Mouse (Mus musculus): ENCODE results near the gene 4930452B06Rik. TPM values are rescaled to one million over a fixed set of nuclear protein-coding genes. Genes with fewer than 3 reads are reported as not detected.

Gene 4930452B06Rik
- total and polyA plus RNA-seq, 2 experiments from 2014 or later = 9.5 to 10.2 TPM

- ATAC-seq (ENCODE audit: low FRiP score) (no peak), DNase-seq (ENCODE audit: low spot score) (no peak)
- no peak for TF ChIP-seq CTCF (IDR thresholded peaks at IDR 0.05)
- Histone ChIP-seq H3K4me3 (ENCODE audit: low read depth, low read length) (no peak overlapping the region), H3K36me3 (ENCODE audit: insufficient read depth, low read length) (no peaks in the 10 kb centered on the region), H3K27ac (ENCODE audit: low read depth, low read length) (no peak overlapping the region), H3K4me1 (ENCODE audit: insufficient read depth, low read length) (no peaks in the 10 kb centered on the region), H3K27me3 (ENCODE audit: insufficient read depth, low read length) (no peaks in the 10 kb centered on the region), H3K4me2 (ENCODE audit: low read depth, low read length, poor library complexity, severe bottlenecking) (no peak overlapping the region), H3K9ac (replicated peaks; ENCODE audit: low read length, poor library complexity, severe bottlenecking) (no peak overlapping the region), H3K9me3 (ENCODE audit: low read length) (no peaks in the 10 kb centered on the region)
These were observed 5.7 kb downstream of the 4930452B06Rik start for GRCm38 (mm10) chr14:8660359-8660758.

DNA sequence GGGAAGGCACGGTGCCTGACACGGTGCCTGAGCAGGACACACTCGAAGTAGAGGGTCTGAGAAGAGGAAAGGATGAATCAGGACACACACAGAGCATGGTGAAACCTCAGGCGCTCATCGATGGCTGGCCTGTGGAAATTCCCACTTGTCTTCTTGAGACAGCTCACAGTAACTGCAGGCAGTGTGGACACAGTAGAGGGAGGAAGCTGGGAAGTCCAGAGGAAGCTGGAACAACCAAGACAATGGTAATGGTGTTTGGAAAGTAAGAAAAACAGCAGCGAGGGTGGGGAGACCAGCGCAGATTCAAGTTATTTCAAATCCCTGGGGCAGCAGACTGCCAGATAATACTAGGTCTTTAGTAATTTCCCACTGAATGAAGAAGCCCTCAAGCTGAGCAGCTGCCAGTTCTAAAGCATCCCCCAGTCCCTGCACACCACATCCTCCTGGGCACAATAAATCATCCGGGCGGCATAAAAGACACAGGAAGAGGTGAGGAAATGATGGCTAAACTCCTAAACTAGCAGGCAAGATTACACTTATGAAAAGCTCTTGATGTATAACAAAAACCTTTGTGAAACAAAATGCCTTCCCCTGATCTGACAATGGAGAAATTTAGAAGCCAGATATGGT is 24.3 kb downstream of the 4930452B06Rik start:
- no peaks in the 10 kb centered on the region for H3K9me3 ChIP-seq (ENCODE audit: low read length)
- H3K9ac ChIP-seq (replicated peaks; ENCODE audit: low read length, poor library complexity, severe bottlenecking) = no peak overlapping the region
- no peak overlapping the region for H3K27ac ChIP-seq (ENCODE audit: low read depth, low read length)
- no peak overlapping the region for H3K4me2 ChIP-seq (ENCODE audit: low read depth, low read length, poor library complexity, severe bottlenecking)
- ATAC-seq (ENCODE audit: low FRiP score) (no peak), DNase-seq (ENCODE audit: low spot score) (no peak)
- WGBS = 68% methylated on average over 9 of the region's 9 CpGs
- H3K27me3 ChIP-seq (ENCODE audit: insufficient read depth, low read length) = no peaks in the 10 kb centered on the region
- no peaks in the 10 kb centered on the region for H3K36me3 ChIP-seq (ENCODE audit: insufficient read depth, low read length)
- no peak for TF ChIP-seq CTCF (IDR thresholded peaks at IDR 0.05)
- 0 out of 2 replicates have a peak, but pooled peaks cover 3% of the 10 kb centered on the region for H3K4me1 ChIP-seq (ENCODE audit: insufficient read depth, low read length)
- no peak overlapping the region for H3K4me3 ChIP-seq (ENCODE audit: low read depth, low read length)

DNA sequence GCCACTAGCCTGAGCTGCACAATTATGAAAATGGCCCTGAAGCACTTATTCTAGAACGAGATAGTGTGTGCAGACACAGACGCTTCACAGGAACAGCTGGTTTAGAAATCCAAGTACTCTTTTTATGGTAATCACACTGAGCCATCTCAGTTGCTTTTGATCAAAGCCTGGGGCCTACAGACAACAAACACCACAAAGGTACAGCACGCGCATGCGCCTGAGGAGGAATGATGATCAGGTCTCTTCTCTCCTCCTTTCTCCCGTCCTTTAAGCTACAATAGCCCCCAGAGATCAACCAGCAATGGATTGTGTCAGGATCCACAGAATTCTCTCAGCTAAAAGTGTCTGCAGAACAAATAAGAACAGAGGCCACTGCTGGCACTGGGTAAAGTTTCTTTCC is 33.8 kb downstream of the 4930452B06Rik start:
- H3K4me1 ChIP-seq (ENCODE audit: insufficient read depth, low read length) = no peaks in the 10 kb centered on the region
- whole genome bisulfite sequencing = 73% methylated on average over 6 of the region's 6 CpGs
- no peak for ATAC-seq (ENCODE audit: low FRiP score)

DNA sequence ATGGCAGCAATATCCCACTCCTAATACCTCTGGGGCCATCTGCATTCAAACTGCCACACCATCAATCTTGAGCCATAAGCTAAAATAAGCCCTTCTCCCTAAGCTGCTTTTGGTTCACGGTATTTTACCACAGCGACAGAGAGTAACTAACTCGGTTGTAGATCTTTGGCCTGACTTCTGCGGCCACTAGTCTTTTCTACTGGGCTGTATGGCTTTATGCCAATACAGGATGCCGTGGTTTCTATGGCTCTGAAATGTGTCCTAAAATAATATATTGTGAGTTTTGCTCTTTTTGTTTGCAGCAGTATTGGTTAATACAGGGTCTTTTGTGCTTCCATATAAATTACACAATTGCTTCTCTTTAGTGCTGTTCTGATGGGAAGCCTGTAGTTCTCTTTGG is 37.6 kb downstream of the 4930452B06Rik start:
- Histone ChIP-seq H3K4me2 (ENCODE audit: low read depth, low read length, poor library complexity, severe bottlenecking) (no peak overlapping the region), H3K27me3 (ENCODE audit: insufficient read depth, low read length) (no peaks in the 10 kb centered on the region), H3K4me1 (ENCODE audit: insufficient read depth, low read length) (no peaks in the 10 kb centered on the region), H3K9me3 (ENCODE audit: low read length) (no peaks in the 10 kb centered on the region), H3K4me3 (ENCODE audit: low read depth, low read length) (no peak overlapping the region), H3K36me3 (ENCODE audit: insufficient read depth, low read length) (no peaks in the 10 kb centered on the region), H3K9ac (replicated peaks; ENCODE audit: low read length, poor library complexity, severe bottlenecking) (no peak overlapping the region), H3K27ac (ENCODE audit: low read depth, low read length) (no peak overlapping the region)
- no peak for TF ChIP-seq CTCF (IDR thresholded peaks at IDR 0.05)
- ATAC-seq (ENCODE audit: low FRiP score) (no peak), DNase-seq (ENCODE audit: low spot score) (no peak)
- WGBS = 86% methylated on average over 5 of the region's 5 CpGs

More for the DNA sequence above, 33.8 kb downstream of the 4930452B06Rik start:
- Histone ChIP-seq H3K9me3 (ENCODE audit: low read length) (no peaks in the 10 kb centered on the region), H3K27ac (ENCODE audit: low read depth, low read length) (no peak overlapping the region), H3K4me2 (ENCODE audit: low read depth, low read length, poor library complexity, severe bottlenecking) (no peak overlapping the region), H3K27me3 (ENCODE audit: insufficient read depth, low read length) (no peaks in the 10 kb centered on the region), H3K9ac (replicated peaks; ENCODE audit: low read length, poor library complexity, severe bottlenecking) (no peak overlapping the region), H3K36me3 (ENCODE audit: insufficient read depth, low read length) (no peaks in the 10 kb centered on the region), H3K4me3 (ENCODE audit: low read depth, low read length) (no peak overlapping the region)
- no peak for DNase-seq (ENCODE audit: low spot score)
- no peak for TF ChIP-seq CTCF (IDR thresholded peaks at IDR 0.05)

DNA sequence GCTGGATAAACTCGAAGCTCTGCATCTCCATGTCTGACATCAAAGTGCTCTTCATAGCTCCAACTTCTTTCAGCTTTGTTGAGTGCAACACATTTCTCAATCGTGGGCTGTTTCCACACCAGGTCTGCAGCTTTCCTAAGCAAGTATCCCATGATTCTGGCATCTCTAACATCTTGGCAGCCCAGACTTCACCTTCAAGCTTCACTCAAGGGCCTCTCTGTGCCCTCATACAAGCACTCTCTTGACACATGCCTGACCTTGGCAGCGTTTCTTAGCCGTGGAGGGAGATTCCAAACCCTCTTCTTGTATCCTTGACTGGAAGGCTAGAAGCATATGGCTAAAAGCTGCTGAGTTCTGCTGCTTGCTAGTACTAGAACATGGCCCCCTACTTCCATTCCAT is 38.6 kb downstream of the 4930452B06Rik start:
- 89% methylated on average over 4 of the region's 4 CpGs for WGBS

DNA sequence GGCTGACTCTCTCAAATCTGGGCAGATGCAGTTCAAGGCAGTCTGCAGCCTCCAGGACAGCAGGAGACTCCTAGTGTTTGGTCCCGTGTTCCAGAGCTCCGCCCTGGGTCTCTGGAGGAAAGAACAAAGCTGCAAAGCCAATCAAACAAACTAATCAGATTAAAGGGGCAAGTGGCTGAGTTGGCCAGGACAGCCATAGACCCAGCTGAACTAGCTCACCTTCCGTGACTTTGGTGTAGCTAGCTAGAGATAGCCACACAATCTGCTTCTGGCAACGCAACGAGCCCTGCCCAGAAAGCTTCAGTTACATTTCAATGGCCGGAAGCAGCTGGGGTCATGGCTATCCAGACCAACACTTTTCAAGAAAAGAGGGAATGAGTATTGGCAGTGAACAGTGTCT is 44.9 kb downstream of the 4930452B06Rik start:
- DNase-seq (ENCODE audit: low spot score) (no peak), ATAC-seq (ENCODE audit: low FRiP score) (no peak)
- Histone ChIP-seq H3K27me3 (ENCODE audit: insufficient read depth, low read length) (no peaks in the 10 kb centered on the region), H3K4me3 (ENCODE audit: low read depth, low read length) (no peak overlapping the region), H3K36me3 (ENCODE audit: insufficient read depth, low read length) (no peaks in the 10 kb centered on the region), H3K27ac (ENCODE audit: low read depth, low read length) (no peak overlapping the region), H3K9me3 (ENCODE audit: low read length) (no peaks in the 10 kb centered on the region), H3K4me2 (ENCODE audit: low read depth, low read length, poor library complexity, severe bottlenecking) (no peak overlapping the region), H3K9ac (replicated peaks; ENCODE audit: low read length, poor library complexity, severe bottlenecking) (no peak overlapping the region), H3K4me1 (ENCODE audit: insufficient read depth, low read length) (no peaks in the 10 kb centered on the region)
- no peak for TF ChIP-seq CTCF (IDR thresholded peaks at IDR 0.05)
- WGBS = 49% methylated on average over 6 of the region's 6 CpGs

More for the DNA sequence above, 38.6 kb downstream of the 4930452B06Rik start:
- ATAC-seq (ENCODE audit: low FRiP score) = no peak
- no peak overlapping the region for H3K4me3 ChIP-seq (ENCODE audit: low read depth, low read length)
- H3K4me1 ChIP-seq (ENCODE audit: insufficient read depth, low read length) = no peaks in the 10 kb centered on the region
- no peak overlapping the region for H3K27ac ChIP-seq (ENCODE audit: low read depth, low read length)
- DNase-seq (ENCODE audit: low spot score) = no peak
- no peak for TF ChIP-seq CTCF (IDR thresholded peaks at IDR 0.05)
- no peaks in the 10 kb centered on the region for H3K27me3 ChIP-seq (ENCODE audit: insufficient read depth, low read length)
- H3K4me2 ChIP-seq (ENCODE audit: low read depth, low read length, poor library complexity, severe bottlenecking) = no peak overlapping the region
- H3K36me3 ChIP-seq (ENCODE audit: insufficient read depth, low read length) = no peaks in the 10 kb centered on the region
- H3K9me3 ChIP-seq (ENCODE audit: low read length) = no peaks in the 10 kb centered on the region
- no peak overlapping the region for H3K9ac ChIP-seq (replicated peaks; ENCODE audit: low read length, poor library complexity, severe bottlenecking)
